Mouse (Mus musculus) megakaryocyte, embryonic 14.5 days (primary cell): ENCODE data around the gene Gja5.

Experiments
- FLI1 ChIP-seq: IDR thresholded peaks from 2 replicates; pipeline ENCODE4 v1.6.1; 2012; ENCODE audit warnings: low read length, inconsistent platforms, mixed read lengths
- GATA1 ChIP-seq: IDR thresholded peaks from 3 replicates; pipeline ENCODE4 v1.6.1; 2012; ENCODE audit warnings: mixed read lengths, low read length, inconsistent platforms, borderline replicate concordance

DNA sequence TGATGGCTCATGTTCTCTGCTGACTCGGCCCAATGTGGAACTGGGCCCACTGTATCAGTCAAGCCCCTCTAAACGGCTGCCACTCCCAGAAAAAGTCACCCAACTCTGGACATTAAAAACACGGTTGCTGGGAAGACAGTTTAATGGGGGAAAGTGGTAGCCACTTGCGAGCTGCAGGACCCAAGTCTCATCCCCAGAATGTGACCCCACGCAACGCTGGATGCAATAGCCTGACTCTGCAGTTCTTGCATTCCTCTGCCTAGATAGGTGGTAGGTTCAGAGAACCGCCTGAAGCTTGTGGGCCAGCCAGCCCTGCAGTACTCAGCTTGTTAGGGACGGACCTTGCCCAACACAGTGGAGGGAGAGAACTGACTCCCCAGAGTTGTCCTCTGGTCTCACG is 25.0 kb upstream of the Gja5 start:
- TF ChIP-seq GATA1 (no peak), FLI1 (no peak)
